Mouse (Mus musculus): ENCODE data around the gene Gm9745.
"Not testable (repeated sequence)": the region's sequence is repeated elsewhere in the genome, so short reads cannot be mapped to it uniquely, and the experiment has no call there.

The Gm9745 gene

GRCm38 (mm10) chr13:8913890-8914289 lies 34.1 kb downstream of the Gm9745 start:
- not testable (repeated sequence) for DNase-seq (ENCODE audit: low spot score in 2 of 2)

GRCm38 (mm10) chr13:8905986-8906385 lies 42.0 kb downstream of the Gm9745 start:
- DNase-seq (ENCODE audit: low spot score in 2 of 2) = not testable (repeated sequence)
